Mouse (Mus musculus) cortical plate, adult 2 months (tissue): ENCODE data around the gene Gp1ba.

Source experiments
- CTCF ChIP-seq: fragments of 200-500 bp; IDR thresholded peaks from 2 replicates; pipeline ENCODE4 v1.5.1; 2011; ENCODE audit warnings: mild to moderate bottlenecking, control low read depth, low read length; ENCODE audit not compliant: insufficient read depth; ENCODE audit errors: extremely low read depth
- POLR2A ChIP-seq: fragments of 200-500 bp; IDR thresholded peaks from 2 replicates; pipeline ENCODE4 v1.6.1; 2011; ENCODE audit warnings: mild to moderate bottlenecking, low read length, control low read depth; ENCODE audit not compliant: insufficient read depth; ENCODE audit errors: extremely low read depth

DNA sequence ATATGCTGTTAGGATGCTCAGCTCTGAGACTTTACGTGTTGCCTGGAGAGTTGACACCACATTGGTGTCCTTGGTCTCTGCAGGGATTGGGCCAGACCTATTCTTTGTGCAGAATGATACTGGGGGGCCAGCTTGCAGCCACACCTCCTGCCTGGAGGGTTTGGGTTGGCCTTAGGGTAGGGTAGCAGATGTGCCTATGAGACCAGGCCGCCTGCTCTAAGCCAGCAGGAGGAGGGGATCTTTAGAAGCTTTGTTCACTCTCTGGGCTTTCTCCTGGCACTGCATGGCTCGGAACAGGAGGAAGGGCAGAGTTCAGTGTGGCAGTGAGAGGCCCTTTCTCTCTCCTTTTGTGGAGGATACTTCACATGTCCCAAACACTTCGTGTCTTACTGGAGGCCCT lies 42.8 kb upstream of the Gp1ba start:
- TF ChIP-seq CTCF = no peak
- no peak for TF ChIP-seq POLR2A
